Mouse (Mus musculus) embryonic facial prominence, embryonic 11.5 days (tissue): ENCODE data around the gene Sez6l. TPM values are rescaled to one million over a fixed set of nuclear protein-coding genes. Genes with fewer than 3 reads are reported as not detected.

Experiments
- ATAC-seq: fragments of 200-750 bp; cut with Nextera tagmentation; replicated peaks from 2 replicates; pipeline ENCODE4 v1.8.0; 2017; ENCODE audit warnings: low read depth; ENCODE audit not compliant: insufficient number of reproducible peaks, low FRiP score, low TSS enrichment
- DNase-seq: peaks from one replicate; pipeline ENCODE4 v3.0.0-alpha.2; 2015; ENCODE audit warnings: low spot score
- H3K27ac ChIP-seq: fragments of 300-500 bp; sonication (generic); replicated peaks from 2 replicates; pipeline ENCODE4 v1.5.1; 2014; ENCODE audit warnings: mild to moderate bottlenecking, low read depth, low read length, control low read depth
- H3K27me3 ChIP-seq: fragments of 300-500 bp; sonication (generic); 2 replicates; pipeline ENCODE4 v1.6.1; 2014; ENCODE audit warnings: mild to moderate bottlenecking, low read length, moderate library complexity, mixed read lengths; ENCODE audit not compliant: control insufficient read depth, insufficient read depth
- H3K36me3 ChIP-seq: fragments of 300-500 bp; sonication (generic); replicated peaks from 2 replicates; pipeline ENCODE4 v1.6.1; 2014; ENCODE audit warnings: low read depth, mild to moderate bottlenecking, low read length, moderate library complexity, mixed read lengths; ENCODE audit not compliant: control insufficient read depth, insufficient read depth
- H3K4me1 ChIP-seq: fragments of 300-500 bp; sonication (generic); 2 replicates; pipeline ENCODE4 v1.6.1; 2014; ENCODE audit warnings: low read length, mixed read lengths; ENCODE audit not compliant: control insufficient read depth, insufficient read depth
- H3K4me2 ChIP-seq: fragments of 300-500 bp; sonication (generic); 2 replicates; pipeline ENCODE4 v1.6.1; 2014; ENCODE audit warnings: low read depth, mild to moderate bottlenecking, control low read depth, low read length, moderate library complexity
- H3K4me3 ChIP-seq: fragments of 300-500 bp; sonication (generic); 2 replicates; pipeline ENCODE4 v1.5.1; 2014; ENCODE audit warnings: low read depth, low read length, control low read depth
- H3K9ac ChIP-seq: fragments of 300-500 bp; sonication (generic); replicated peaks from 2 replicates; pipeline ENCODE4 v1.6.1; 2014; ENCODE audit warnings: mild to moderate bottlenecking, control low read depth, low read length
- H3K9me3 ChIP-seq: fragments of 300-500 bp; sonication (generic); replicated peaks from 2 replicates; pipeline ENCODE4 v1.6.1; 2016; ENCODE audit warnings: mild to moderate bottlenecking, low read length, inconsistent platforms, mixed read lengths; ENCODE audit not compliant: control insufficient read depth
- WGBS: fragments of 180-500 bp; shearing (Covaris S2); extraction: QIAGEN DNeasy Blood & Tissue Kit; methylation state at CpG from one replicate; pipeline ENCODE4 v1.1.7; 2014; 5-methylcytosine and 5-hydroxymethylcytosine counted together
- polyA plus RNA-seq: library from polyadenylated mRNA; unstranded; fragments of >200 nt; fragmentation: Nextera tagmentation; extraction: Ambion mirVana; gene quantifications from 2 replicates; pipeline ENCODE4 v1.2.1, GENCODE M21; 2014

The Sez6l gene
- polyA plus RNA-seq, 1 experiment from 2014 or later, result 0.48 TPM

GRCm38 (mm10) chr5:112597307-112597706 is 20.3 kb upstream of the Sez6l start:
- Histone ChIP-seq H3K9ac (no peak overlapping the region), H3K4me2 (no peak overlapping the region), H3K36me3 (no peaks in the 10 kb centered on the region), H3K9me3 (no peaks in the 10 kb centered on the region), H3K4me1 (no peaks in the 10 kb centered on the region), H3K4me3 (no peak overlapping the region), H3K27ac (no peak overlapping the region), H3K27me3 (no peaks in the 10 kb centered on the region)
- DNase-seq (no peak), ATAC-seq (no peak)
- WGBS, result 85% methylated on average over 2 of the region's 2 CpGs

DNA sequence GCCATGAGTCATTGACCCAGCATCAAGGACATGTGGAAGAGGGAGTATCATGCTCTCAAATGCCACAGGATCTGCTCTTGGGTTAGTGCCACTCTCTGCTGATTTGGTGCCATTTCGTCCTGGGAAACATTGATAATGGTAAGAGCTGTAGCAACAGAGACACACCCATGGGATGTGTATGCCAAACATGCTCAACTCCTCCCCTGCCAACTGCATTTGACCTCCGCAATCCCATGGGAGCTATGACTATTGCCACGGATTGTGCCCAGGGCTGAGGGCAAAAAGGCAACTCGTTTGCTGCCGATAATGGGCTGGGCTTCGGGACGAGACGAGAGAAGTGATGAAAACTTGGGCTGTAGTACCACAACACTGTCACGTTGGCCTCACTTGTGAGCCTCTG is 19.7 kb upstream of the Sez6l start:
- H3K9ac ChIP-seq, result no peak overlapping the region
- H3K9me3 ChIP-seq, result no peaks in the 10 kb centered on the region
- no peak overlapping the region for H3K4me3 ChIP-seq
- no peak overlapping the region for H3K4me2 ChIP-seq
- ATAC-seq, result no peak
- H3K36me3 ChIP-seq, result no peaks in the 10 kb centered on the region
- WGBS, result 86% methylated on average over 9 of the region's 9 CpGs
- no peaks in the 10 kb centered on the region for H3K4me1 ChIP-seq
- no peaks in the 10 kb centered on the region for H3K27me3 ChIP-seq
- DNase-seq, result no peak
- no peak overlapping the region for H3K27ac ChIP-seq

DNA sequence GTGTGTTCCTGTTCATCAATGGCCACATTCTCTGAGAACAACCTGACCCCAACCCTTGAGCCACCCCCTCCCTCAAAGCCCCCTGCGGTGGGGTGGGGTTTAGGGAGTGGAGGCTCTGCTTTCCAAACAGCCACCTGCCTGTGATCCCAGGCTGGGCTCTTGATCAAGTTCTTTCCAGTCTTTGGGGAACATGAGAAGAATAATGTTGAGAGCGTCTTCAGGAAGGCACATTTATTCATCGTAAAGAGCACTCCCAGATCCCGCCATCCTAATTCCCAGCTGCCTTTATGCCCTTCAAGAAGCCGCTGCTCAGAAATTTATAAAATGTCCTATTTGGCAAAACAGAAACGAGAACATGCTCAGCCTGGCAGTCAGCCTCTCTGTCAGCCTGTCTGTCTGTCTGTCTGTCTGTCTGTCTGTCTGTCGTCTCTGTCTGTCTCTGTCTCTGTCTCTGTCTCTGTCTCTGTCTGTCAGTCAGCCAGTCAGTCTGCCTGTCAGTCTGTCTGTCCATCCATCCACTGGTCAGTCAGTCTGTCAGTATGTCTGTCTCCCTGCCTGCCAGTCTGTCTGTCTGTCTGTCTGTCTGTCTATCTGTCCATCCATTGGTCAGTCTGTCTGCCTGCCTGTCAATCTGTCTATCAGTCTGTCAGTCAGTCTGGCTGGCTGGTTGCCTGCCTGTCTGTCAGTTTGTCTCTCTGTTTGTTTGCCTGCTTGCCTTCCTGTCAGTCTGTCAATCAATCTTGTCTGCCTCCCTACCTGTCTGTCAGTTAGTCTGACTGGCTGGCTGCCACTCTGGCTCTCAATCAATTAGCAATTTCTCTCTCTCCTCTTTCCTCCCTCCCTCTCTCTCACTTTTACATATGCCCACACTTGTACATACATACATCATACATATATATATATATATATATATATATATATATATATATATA is 19.0 kb upstream of the Sez6l start:
- Histone ChIP-seq H3K27ac (no peak overlapping the region), H3K27me3 (no peaks in the 10 kb centered on the region), H3K9ac (no peak overlapping the region), H3K36me3 (no peaks in the 10 kb centered on the region), H3K4me2 (no peak overlapping the region), H3K9me3 (no peaks in the 10 kb centered on the region), H3K4me1 (no peaks in the 10 kb centered on the region), H3K4me3 (no peak overlapping the region)
- 75% methylated on average over 7 of the region's 7 CpGs for WGBS
- DNase-seq (no peak), ATAC-seq (no peak)

DNA sequence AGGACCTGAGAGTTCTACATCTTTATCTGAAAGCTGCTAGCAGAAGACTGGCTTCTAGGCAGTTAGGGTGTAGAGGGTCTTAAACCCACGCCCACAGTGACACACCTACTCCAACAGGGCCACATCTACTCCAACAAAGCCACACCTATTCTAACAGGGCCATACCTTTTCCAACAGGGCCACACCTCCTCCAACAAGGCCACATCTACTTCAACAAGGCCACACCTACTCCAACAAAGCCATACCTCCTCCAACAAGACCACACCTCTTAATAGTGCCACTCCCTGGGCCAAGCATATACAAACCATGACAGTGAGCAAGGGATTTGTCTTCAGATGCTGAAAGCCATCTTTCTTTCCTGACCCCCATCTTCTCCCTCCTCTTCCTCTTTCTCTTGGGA is 14.7 kb upstream of the Sez6l start:
- Histone ChIP-seq H3K9ac (no peak overlapping the region), H3K27ac (no peak overlapping the region), H3K36me3 (no peaks in the 10 kb centered on the region), H3K27me3 (no peaks in the 10 kb centered on the region), H3K9me3 (no peaks in the 10 kb centered on the region), H3K4me3 (no peak overlapping the region), H3K4me1 (no peaks in the 10 kb centered on the region), H3K4me2 (no peak overlapping the region)
- 64% methylated on average over 1 of the region's 1 CpGs for WGBS
- ATAC-seq (no peak), DNase-seq (no peak)

GRCm38 (mm10) chr5:112586071-112586470 is 9.1 kb upstream of the Sez6l start:
- Histone ChIP-seq H3K4me3 (no peak overlapping the region), H3K27ac (no peak overlapping the region), H3K36me3 (no peaks in the 10 kb centered on the region), H3K27me3 (no peaks in the 10 kb centered on the region), H3K9ac (no peak overlapping the region), H3K4me2 (no peak overlapping the region), H3K9me3 (no peaks in the 10 kb centered on the region), H3K4me1 (no peaks in the 10 kb centered on the region)
- 46% methylated on average over 6 of the region's 6 CpGs for WGBS
- DNase-seq, result no peak
- no peak for ATAC-seq

GRCm38 (mm10) chr5:112584155-112584769 is 7.3 kb upstream of the Sez6l start:
- no peak overlapping the region for H3K4me3 ChIP-seq
- H3K9ac ChIP-seq, result no peak overlapping the region
- no peaks in the 10 kb centered on the region for H3K36me3 ChIP-seq
- no peak overlapping the region for H3K4me2 ChIP-seq
- H3K27ac ChIP-seq, result no peak overlapping the region
- 90% methylated on average over 4 of the region's 4 CpGs for WGBS
- no peaks in the 10 kb centered on the region for H3K4me1 ChIP-seq
- H3K27me3 ChIP-seq, result no peaks in the 10 kb centered on the region
- no peak for ATAC-seq
- H3K9me3 ChIP-seq, result no peaks in the 10 kb centered on the region
- no peak for DNase-seq

GRCm38 (mm10) chr5:112583304-112583703 is 6.3 kb upstream of the Sez6l start:
- no peak overlapping the region for H3K4me3 ChIP-seq
- H3K9ac ChIP-seq, result no peak overlapping the region
- no peaks in the 10 kb centered on the region for H3K36me3 ChIP-seq
- no peak overlapping the region for H3K4me2 ChIP-seq
- DNase-seq, result peak; percentile 63
- no peak for ATAC-seq
- no peak overlapping the region for H3K27ac ChIP-seq
- H3K4me1 ChIP-seq, result no peaks in the 10 kb centered on the region
- H3K27me3 ChIP-seq, result peaks cover 6% of the 10 kb centered on the region
- H3K9me3 ChIP-seq, result no peaks in the 10 kb centered on the region
- 26% methylated on average over 9 of the region's 9 CpGs for WGBS

GRCm38 (mm10) chr5:112577750-112578149 is 765 bp upstream of the Sez6l start:
- Histone ChIP-seq H3K4me1 (peaks cover 4% of the 10 kb centered on the region; the same call in 1 of the 2 replicates), H3K4me3 (no peak overlapping the region), H3K9ac (no peak overlapping the region; the same call in 1 of the 2 replicates), H3K27ac (no peak overlapping the region), H3K27me3 (peaks cover 41% of the 10 kb centered on the region), H3K36me3 (no peaks in the 10 kb centered on the region), H3K4me2 (no peak overlapping the region), H3K9me3 (no peaks in the 10 kb centered on the region)
- peak; percentile 10 for DNase-seq
- WGBS, result 9% methylated on average over 10 of the region's 10 CpGs
- no peak for ATAC-seq
